Mouse (Mus musculus) kidney, postnatal 0 days (tissue): ENCODE results near the gene Mcf2. TPM values are rescaled to one million over a fixed set of nuclear protein-coding genes. Genes with fewer than 3 reads are reported as not detected.

Source experiments
- ATAC-seq: fragments of 200-750 bp; cut with Nextera tagmentation; replicated peaks from 2 replicates; pipeline ENCODE4 v1.8.0; 2017; ENCODE audit warnings: low read depth, moderate number of reproducible peaks, moderate TSS enrichment, moderate library complexity; ENCODE audit not compliant: low FRiP score
- DNase-seq: peaks from one replicate; pipeline ENCODE4 v3.0.0-alpha.2; 2016; ENCODE audit warnings: low spot score
- H3K27ac ChIP-seq: fragments of 300-500 bp; sonication (generic); 2 replicates; pipeline ENCODE4 v1.5.1; 2014; ENCODE audit warnings: mild to moderate bottlenecking
- H3K27me3 ChIP-seq: fragments of 300-500 bp; sonication (generic); 2 replicates; pipeline ENCODE4 v1.6.1; 2014; ENCODE audit warnings: low read length, mixed read lengths; ENCODE audit not compliant: insufficient read depth
- H3K36me3 ChIP-seq: fragments of 300-500 bp; sonication (generic); 2 replicates; pipeline ENCODE4 v1.6.1; 2014; ENCODE audit warnings: low read length, mixed read lengths; ENCODE audit not compliant: insufficient read depth
- H3K4me1 ChIP-seq: fragments of 300-500 bp; sonication (generic); replicated peaks from 2 replicates; pipeline ENCODE4 v1.6.1; 2014; ENCODE audit warnings: antibody characterized with exemption, low read length, mixed read lengths; ENCODE audit not compliant: insufficient read depth
- H3K4me2 ChIP-seq: fragments of 300-500 bp; sonication (generic); 2 replicates; pipeline ENCODE4 v1.6.1; 2014; ENCODE audit warnings: mild to moderate bottlenecking, low read length, moderate library complexity, mixed read lengths
- H3K4me3 ChIP-seq: fragments of 300-500 bp; sonication (generic); replicated peaks from 2 replicates; pipeline ENCODE4 v1.5.1; 2014; ENCODE audit warnings: low read depth, low read length
- H3K9ac ChIP-seq: fragments of 300-500 bp; sonication (generic); 2 replicates; pipeline ENCODE4 v1.6.1; 2014; ENCODE audit warnings: low read depth, low read length
- H3K9me3 ChIP-seq: fragments of 300-500 bp; sonication (generic); replicated peaks from 2 replicates; pipeline ENCODE4 v1.6.1; 2016; ENCODE audit warnings: low read length, inconsistent platforms, mixed read lengths
- CTCF ChIP-seq: IDR thresholded peaks from 2 replicates; pipeline ENCODE4 v1.5.1; 2016; ENCODE audit warnings: antibody characterized with exemption, low read depth, mild to moderate bottlenecking, moderate library complexity
- WGBS: fragments of 180-500 bp; shearing (Covaris S2); extraction: QIAGEN DNeasy Blood & Tissue Kit; methylation state at CpG from one replicate; pipeline ENCODE4 v1.1.7; 2014; 5-methylcytosine and 5-hydroxymethylcytosine counted together
- polyA plus RNA-seq: library from polyadenylated mRNA; unstranded; fragments of >200 nt; fragmentation: Nextera tagmentation; extraction: Ambion mirVana; gene quantifications from 2 replicates; pipeline ENCODE4 v1.2.1, GENCODE M21; 2015

Gene Mcf2
- polyA plus RNA-seq, 1 experiment from 2014 or later: 0.96 TPM

DNA sequence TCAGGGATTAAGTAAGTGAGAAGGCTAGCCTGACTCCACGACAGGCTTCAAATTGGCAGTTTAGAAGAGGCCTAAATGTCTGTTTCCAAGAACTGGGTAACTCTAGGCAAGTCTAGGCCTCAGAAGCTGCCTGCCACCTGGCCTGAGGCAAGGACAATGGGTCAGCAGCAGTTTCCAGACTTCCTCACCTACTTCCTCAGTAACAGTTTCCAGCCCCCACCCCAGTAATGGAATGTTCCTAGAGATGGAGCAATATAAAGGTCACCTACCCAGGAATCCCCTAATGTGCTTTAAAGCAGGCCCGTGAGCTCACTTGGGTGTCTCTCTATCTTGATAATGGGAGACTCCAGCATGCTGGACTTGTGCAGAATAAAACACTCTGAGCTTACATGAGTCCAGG lies 10.1 kb downstream of the Mcf2 start:
- H3K4me1 ChIP-seq: no peaks in the 10 kb centered on the region
- WGBS: 79% methylated on average over 2 of the region's 2 CpGs
- TF ChIP-seq CTCF: no peak
- H3K4me2 ChIP-seq: no peak overlapping the region
- ATAC-seq (no peak), DNase-seq (no peak)
- H3K27me3 ChIP-seq: no peaks in the 10 kb centered on the region
- no peaks in the 10 kb centered on the region for H3K9me3 ChIP-seq
- no peak overlapping the region for H3K4me3 ChIP-seq
- H3K9ac ChIP-seq: no peak overlapping the region
- no peak overlapping the region for H3K27ac ChIP-seq
- H3K36me3 ChIP-seq: no peaks in the 10 kb centered on the region

DNA sequence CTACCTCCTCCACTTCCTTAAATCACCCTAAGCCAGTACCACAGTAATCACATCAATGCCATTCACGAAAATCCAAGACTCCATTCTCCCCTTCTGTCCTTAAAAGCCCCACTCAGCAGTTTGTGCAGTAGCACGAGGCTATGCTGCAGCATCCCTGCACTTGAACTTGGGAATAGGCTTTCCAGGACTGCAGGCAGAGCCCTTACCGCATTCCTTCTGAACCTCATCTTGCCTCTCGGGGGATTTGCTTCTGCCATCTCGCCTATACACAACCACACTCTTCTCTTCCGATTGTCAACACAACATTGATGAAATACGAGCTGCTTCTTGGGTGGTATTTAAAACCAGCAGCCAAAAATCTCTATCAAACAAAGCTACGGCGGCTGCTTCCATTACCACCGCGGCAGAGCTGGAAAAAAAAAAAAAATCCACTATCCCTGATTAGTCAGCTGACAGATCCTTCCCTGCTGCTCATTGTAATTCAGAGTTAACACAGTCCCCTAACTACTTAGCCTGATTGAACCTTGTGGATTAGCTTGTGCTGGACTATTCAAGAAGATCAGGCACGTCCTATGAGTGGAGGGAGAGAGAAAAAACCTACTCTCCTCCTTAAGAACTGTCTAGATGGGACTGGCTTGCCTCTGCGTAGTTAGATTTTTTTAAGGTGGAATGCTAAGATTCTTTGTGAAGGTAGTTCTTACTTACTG lies 31.5 kb downstream of the Mcf2 start:
- Histone ChIP-seq H3K36me3 (no peaks in the 10 kb centered on the region), H3K4me1 (no peaks in the 10 kb centered on the region), H3K27ac (no peak overlapping the region), H3K9ac (no peak overlapping the region), H3K4me3 (peak overlapping the region; percentile 20), H3K9me3 (no peaks in the 10 kb centered on the region), H3K4me2 (peak overlapping the region; percentile 32), H3K27me3 (no peaks in the 10 kb centered on the region)
- WGBS: 22% methylated on average over 13 of the region's 13 CpGs
- DNase-seq (peak; percentile 8), ATAC-seq (no peak)
- no peak for TF ChIP-seq CTCF

DNA sequence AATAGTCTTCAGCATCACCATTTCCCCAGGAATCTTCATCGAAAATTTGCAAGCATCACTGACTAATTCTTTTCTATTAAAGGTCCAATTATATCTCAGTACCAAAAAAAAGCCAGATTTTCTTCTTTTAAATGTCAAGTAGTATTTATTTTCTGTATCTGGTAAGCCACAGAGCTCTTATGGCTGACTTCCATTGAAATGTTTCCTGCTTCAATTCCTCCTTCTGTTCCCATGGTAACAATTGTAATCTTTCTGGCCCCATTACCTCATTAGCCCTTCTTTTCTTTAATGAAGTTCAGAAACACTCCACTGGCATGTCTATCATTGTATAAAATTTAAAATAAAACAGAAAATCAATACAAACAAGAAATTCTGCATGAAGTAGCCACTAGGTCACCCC lies 103.5 kb downstream of the Mcf2 start:
- no peak overlapping the region for H3K4me2 ChIP-seq
- no peaks in the 10 kb centered on the region for H3K36me3 ChIP-seq
- whole genome bisulfite sequencing: 80% methylated on average over 1 of the region's 1 CpGs
- no peaks in the 10 kb centered on the region for H3K4me1 ChIP-seq
- no peaks in the 10 kb centered on the region for H3K27me3 ChIP-seq
- DNase-seq (no peak), ATAC-seq (no peak)
- H3K27ac ChIP-seq: no peak overlapping the region
- no peak overlapping the region for H3K9ac ChIP-seq
- no peaks in the 10 kb centered on the region for H3K9me3 ChIP-seq
- H3K4me3 ChIP-seq: no peak overlapping the region
- no peak for TF ChIP-seq CTCF

DNA sequence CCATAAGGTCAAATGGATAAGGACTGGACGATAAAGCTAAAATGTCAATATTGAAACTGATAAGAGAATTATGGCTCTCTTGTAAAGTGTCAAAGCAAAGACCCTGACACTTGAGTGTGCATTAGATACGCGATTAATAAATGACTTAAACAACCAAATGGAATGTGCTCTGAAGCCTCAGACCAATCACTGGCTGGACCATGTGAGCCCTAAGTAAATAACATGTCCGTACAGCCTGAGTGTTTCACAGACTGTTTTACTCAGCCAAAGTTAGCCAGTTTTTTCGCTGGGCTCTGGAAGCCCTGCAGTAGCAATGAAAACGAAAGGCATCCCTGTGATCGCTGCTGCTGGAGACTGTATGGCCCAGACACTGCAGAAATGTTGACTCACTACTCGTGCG lies 123.7 kb downstream of the Mcf2 start:
- DNase-seq (peak; percentile 2), ATAC-seq (no peak)

DNA sequence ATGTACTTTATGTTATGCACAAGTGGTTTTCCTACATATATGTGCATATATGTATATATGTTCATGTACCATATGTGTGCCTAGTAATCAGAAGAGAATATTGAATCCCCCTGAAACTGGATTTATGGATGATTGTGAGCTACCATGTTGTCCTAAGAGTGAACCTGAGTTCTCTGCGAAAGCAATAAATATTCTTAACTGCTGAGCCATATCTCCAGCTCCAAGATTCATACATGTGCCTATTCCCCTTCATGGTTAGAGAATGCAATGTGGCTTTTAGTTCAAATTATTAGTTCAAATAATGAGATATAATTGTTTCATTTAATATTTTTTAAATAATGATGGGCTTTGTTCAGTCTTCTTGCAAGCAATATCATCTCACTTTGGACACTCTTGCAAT lies 124.1 kb downstream of the Mcf2 start:
- Histone ChIP-seq H3K9ac (no peak overlapping the region), H3K27me3 (no peaks in the 10 kb centered on the region), H3K4me2 (no peak overlapping the region), H3K9me3 (no peaks in the 10 kb centered on the region), H3K4me1 (no peaks in the 10 kb centered on the region), H3K27ac (no peak overlapping the region), H3K4me3 (no peak overlapping the region), H3K36me3 (no peaks in the 10 kb centered on the region)
- DNase-seq (no peak), ATAC-seq (no peak)
- no peak for TF ChIP-seq CTCF
- 97% methylated on average over 1 of the region's 1 CpGs for WGBS

More for the DNA sequence above, 123.7 kb downstream of the Mcf2 start:
- H3K4me2 ChIP-seq: no peak overlapping the region
- no peak overlapping the region for H3K27ac ChIP-seq
- H3K4me3 ChIP-seq: no peak overlapping the region
- H3K9me3 ChIP-seq: no peaks in the 10 kb centered on the region
- WGBS: 76% methylated on average over 9 of the region's 9 CpGs
- no peaks in the 10 kb centered on the region for H3K36me3 ChIP-seq
- H3K4me1 ChIP-seq: no peaks in the 10 kb centered on the region
- H3K9ac ChIP-seq: no peak overlapping the region
- no peaks in the 10 kb centered on the region for H3K27me3 ChIP-seq
- TF ChIP-seq CTCF: no peak

DNA sequence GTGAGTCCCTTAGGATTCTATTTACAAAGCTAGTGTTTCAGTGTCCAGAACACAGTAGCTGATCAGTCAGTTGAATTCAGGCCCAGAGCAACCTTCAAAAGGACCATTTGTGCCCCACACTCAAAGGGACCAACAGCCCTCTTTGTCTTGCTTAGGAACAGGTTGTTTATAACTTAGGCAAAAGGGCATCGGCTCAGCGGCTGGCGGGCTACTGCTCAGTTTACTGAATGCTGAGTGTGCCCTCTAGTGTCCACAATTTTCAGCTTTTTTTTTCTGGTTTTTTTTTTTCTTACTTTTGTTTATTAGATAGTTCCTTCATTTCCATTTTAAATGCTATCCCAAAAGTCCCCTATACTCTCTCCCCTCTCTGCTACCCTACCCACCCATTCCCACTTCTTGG lies 152.2 kb downstream of the Mcf2 start:
- no peak overlapping the region for H3K4me3 ChIP-seq
- no peaks in the 10 kb centered on the region for H3K4me1 ChIP-seq
- H3K36me3 ChIP-seq: no peaks in the 10 kb centered on the region
- H3K9ac ChIP-seq: no peak overlapping the region
- TF ChIP-seq CTCF: peak; percentile 61
- ATAC-seq (no peak), DNase-seq (peak; percentile 47)
- H3K27me3 ChIP-seq: no peaks in the 10 kb centered on the region
- H3K4me2 ChIP-seq: no peak overlapping the region
- no peak overlapping the region for H3K27ac ChIP-seq
- H3K9me3 ChIP-seq: no peaks in the 10 kb centered on the region
- WGBS: 30% methylated on average over 3 of the region's 3 CpGs

DNA sequence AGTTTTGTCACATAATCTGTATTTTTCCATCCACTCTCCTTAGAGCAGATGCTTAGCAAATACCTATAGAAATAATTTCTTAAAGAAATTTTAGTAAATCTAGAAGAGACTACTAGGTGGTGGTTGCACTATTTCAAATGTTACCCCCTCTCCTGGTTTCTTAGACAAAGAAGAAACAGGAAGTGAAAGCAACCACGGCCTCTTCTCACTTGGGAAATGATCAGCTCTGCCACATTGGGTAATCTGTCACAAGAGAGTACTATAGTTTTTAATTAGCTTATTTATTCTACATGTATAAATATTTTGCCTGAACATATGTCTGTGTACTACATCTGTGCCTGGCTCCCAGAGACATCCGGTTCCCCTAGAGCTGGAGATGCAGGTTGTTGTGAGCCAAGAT lies 157.3 kb downstream of the Mcf2 start:
- TF ChIP-seq CTCF: no peak
- no peak overlapping the region for H3K4me2 ChIP-seq
- H3K4me3 ChIP-seq: no peak overlapping the region
- H3K27ac ChIP-seq: no peak overlapping the region
- 84% methylated on average over 2 of the region's 2 CpGs for WGBS
- ATAC-seq: no peak
- no peaks in the 10 kb centered on the region for H3K36me3 ChIP-seq
- no peaks in the 10 kb centered on the region for H3K4me1 ChIP-seq
- no peaks in the 10 kb centered on the region for H3K27me3 ChIP-seq
- H3K9me3 ChIP-seq: no peaks in the 10 kb centered on the region
- no peak overlapping the region for H3K9ac ChIP-seq
- DNase-seq: no peak
